Mouse (Mus musculus) heart, postnatal 4 days (tissue): Measurements from ENCODE around the gene Cdan1. TPM values are rescaled to one million over a fixed set of nuclear protein-coding genes. Genes with fewer than 3 reads are reported as not detected.

Experiments
- DNase-seq: peaks from one replicate; pipeline ENCODE4 v3.0.0; 2021
- total RNA-seq, 2 experiments: library from RNA; stranded (reverse); gene quantifications; 2 replicates each; pipeline ENCODE4 v1.2.3; 2021

Cdan1 gene
- total RNA-seq = 10 to 100 TPM; 30.1 to 32.9 TPM

DNA sequence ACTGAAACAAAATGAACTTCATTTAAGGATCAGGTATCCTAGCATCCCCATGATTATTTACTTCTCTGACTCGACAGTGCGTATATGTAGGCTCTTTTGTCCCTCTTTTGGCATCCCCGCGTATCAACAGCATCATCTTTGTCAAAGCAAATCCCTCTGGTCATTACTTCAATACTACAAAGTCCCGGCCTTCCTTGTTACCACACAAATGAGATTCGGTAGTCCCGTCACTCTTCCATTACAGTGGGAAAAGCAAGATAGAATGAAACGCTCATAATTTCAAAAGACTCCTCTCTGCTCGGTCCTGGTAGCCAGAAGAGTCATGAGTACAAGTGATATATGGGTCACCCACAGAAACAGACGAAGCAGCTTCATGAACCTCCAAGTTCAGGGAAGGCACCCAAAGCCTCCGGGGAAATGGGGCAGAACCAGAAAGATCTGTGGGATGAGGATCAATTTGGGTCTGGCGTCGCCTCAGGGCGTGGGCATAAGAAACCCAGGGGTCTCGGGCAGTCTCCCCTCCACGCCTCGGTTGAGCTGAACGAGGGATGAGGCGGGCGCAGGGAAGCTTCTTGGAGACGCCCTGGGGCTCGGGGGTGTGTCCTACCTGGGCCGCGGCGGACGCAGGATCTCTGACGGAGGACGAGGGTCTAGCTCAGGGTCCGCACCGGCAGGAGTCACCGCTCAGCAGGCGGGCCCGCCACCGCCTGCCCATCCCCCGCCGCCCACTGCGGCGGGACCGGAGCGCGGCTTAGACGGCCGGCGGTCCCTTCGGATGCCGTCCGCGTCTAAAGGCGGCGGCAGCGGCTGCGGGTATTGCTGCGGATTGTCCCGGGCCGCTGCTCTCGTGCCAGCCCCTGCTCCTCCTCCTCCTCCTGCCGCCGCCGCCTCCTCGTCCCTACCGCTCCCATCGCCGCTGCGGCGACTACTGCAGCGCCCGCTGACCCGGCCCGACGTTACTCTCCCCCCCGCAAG lies at the start of gene Cdan1:
Gene Cdan1 (minus strand): TSS at position 680 of the 975 bp plus-strand sequence.
- peak; percentile 53 for DNase-seq

- no peak for DNase-seq
These were observed 46.4 kb upstream of the Cdan1 start for GRCm38 (mm10) chr2:120896361-120896760.

DNA sequence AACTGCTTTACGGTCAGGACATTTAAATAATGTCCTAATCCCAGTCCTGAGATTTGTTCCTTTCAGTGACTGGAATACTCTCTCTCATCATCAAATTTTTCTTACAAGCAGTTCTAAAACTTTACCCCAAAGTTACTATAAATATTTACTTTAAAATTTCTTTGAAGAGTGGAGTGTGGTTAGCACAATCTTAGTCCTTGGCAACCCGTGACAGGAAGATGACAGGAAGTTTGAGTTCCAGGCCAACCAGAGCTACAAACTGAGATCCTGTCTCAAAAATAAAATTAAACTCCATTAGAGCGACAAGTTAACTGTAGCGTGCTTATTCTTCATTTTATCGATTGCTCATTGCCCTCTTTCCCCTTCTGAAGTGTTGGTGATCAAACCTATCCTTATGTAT lies 37.7 kb upstream of the Cdan1 start:
- no peak for DNase-seq

DNA sequence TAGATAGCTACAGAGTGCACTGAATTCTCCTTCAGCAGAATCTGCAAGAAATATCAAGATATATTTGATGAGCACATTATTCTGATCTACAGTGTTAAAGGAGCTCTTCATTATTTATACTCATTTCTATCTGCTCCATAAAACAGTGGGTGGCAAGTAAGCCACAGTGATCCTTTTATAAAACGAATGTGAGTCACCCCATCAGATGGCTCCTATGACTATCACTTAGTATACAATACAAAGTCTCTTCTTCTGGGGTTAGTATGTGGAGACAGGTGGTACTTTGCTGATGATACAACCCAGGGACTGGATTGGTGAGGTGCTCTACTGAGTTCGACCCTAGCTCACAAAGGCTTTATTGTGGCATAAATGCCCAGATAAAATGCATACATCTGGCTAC lies 23.3 kb upstream of the Cdan1 start:
- DNase-seq = no peak

DNA sequence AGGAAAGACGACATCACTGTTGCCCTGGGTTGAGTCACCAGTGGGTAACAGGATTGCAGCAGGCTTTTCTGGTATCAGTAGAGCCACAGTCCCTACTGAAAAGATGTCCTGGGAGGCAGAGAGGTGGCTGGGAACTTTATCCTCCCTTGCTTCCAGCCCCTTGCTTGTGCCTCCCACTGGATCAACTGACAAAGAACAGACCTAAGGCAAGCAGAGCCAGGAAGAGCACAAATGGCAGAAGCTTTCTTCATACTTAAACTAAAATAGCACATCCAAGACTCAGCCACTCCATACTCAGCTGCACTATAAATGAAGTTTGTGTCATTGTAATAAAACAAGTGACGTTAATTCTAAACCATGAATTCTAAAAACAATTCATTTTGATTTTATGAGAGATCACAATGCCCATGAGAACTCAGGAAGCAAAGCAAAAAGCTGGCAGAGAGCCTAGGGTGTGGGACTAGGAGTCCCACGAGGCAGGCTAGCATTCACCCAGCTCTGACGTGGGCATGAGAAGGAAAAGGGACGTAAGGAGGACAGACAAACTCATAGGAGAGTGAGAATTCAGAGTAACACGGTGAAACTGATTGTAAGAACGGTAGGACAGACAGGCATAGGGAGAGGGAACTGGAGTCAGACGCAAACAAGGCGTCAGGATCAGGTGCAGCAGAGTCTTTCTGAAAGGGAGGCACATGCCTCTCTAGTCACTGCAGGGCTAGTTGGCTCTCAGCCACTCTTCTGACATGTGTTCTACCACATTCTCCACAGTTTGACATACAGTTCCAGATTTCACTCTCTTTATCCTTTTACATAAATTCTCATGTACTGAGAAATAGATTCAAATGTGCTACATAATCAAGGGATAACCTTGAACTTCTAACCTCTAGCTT lies 21.8 kb upstream of the Cdan1 start:
- DNase-seq = peak; percentile 48

DNA sequence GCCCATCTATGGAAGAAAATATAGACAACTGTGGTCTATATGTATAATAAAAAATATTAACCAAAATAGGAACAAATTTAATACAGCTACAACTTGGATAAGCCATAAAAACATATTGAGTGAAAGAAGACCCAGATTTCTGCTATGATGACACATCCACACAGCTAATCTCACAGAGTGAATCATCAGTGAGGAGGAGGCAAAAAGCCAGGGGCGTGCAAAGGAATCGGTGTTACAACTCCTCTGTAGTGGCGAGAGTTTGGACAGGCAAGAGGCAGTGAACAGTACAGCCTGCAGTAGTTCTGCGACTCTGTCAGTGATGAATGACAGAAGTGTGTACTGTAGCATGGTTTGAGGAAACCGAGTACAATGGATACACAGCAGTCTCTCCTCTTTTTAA lies 17.4 kb upstream of the Cdan1 start:
- no peak for DNase-seq

GRCm38 (mm10) chr2:120866561-120866960 lies 16.6 kb upstream of the Cdan1 start:
- DNase-seq = peak; percentile 50

GRCm38 (mm10) chr2:120863389-120863788 lies 13.5 kb upstream of the Cdan1 start:
- no peak for DNase-seq

GRCm38 (mm10) chr2:120860699-120861098 lies 10.8 kb upstream of the Cdan1 start:
- no peak for DNase-seq

DNA sequence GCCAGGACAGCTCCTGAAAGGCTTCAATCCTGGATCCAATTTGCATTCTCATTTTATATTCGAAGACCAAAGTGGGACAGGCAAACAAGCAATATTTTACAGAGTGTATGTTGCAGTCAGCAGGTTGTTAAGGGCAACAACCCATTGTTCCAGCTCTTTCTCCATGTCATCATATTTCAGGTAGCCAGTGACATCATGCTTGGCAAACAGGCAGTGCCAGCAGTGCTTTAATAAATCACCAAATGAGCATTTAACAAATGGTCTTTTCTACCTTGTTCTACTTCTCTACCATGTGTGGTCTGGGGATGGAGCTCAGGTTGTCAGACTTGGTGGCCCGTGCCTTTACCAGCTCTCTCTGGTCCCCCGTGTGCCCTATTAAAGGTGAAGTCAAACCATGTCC lies 8.2 kb upstream of the Cdan1 start:
- no peak for DNase-seq

DNA sequence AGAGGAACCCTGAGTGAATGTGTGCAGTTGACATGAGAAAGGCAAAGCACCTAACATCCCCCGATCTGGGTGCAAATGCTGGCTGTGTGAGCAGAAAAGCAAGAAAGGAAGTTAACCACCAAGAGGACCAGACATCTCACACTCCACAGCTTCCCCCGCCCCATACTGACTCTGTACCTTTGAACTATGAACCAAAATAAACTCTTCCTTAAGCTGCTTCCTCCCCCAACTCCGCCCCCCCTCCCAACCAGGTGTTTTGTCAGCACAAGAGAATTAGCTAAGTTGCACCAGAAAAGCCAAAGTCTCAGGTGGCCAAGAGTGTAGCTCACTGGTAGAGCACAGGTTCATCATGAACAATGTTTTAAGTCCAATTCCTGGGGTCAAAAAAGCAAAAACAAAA lies 3.2 kb upstream of the Cdan1 start:
- no peak for DNase-seq

DNA sequence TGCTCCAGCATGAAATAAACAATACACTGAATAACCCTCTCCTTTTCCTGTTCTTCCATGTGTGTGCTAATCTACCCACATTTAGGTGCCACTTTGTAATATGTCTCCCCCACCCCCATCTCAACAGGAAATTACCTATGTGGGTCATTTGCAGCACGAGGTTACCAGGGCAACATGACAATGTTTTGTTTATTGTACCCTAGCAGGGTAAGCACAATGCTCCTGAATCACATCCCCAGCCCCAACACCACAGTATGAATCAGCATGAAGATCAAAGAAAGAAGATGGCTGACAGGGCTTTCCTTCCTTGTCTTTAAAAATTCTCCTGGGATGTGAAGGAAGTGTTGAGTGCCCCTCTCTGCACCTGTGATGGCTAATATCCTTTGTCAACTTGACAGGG lies 2.7 kb upstream of the Cdan1 start:
- no peak for DNase-seq

- peak; percentile 99 for DNase-seq
These were observed 625 bp upstream of the Cdan1 start, which contains the start of gene Ttbk2 for GRCm38 (mm10) chr2:120850424-120851082. TSS of gene Ttbk2 (minus strand) at chr2:120850604.

- DNase-seq = no peak
These were observed 4.6 kb downstream of the Cdan1 start for GRCm38 (mm10) chr2:120845280-120845679.

GRCm38 (mm10) chr2:120843990-120844389 lies 5.9 kb downstream of the Cdan1 start:
- DNase-seq = no peak

DNA sequence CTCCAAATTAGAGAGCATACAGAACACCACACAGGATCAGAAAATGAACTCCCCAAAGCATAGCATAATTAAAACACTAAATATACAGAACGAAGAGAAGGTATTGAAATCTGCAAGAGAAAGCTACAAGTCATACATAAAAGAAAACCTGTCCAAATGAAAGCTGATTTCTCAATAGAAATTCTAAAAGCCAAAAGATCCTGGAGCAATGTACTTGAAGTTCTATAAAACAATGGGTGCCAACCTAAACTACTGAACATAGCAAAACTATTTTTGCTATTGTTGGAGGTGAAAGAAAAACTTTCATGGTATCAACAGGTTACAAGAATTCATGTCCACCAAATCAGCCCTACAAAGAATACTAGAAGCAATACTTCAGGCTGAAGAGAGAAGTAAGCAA lies 8.7 kb downstream of the Cdan1 start:
- no peak for DNase-seq

GRCm38 (mm10) chr2:120835167-120835566 lies 14.8 kb downstream of the Cdan1 start:
- DNase-seq = no peak

DNA sequence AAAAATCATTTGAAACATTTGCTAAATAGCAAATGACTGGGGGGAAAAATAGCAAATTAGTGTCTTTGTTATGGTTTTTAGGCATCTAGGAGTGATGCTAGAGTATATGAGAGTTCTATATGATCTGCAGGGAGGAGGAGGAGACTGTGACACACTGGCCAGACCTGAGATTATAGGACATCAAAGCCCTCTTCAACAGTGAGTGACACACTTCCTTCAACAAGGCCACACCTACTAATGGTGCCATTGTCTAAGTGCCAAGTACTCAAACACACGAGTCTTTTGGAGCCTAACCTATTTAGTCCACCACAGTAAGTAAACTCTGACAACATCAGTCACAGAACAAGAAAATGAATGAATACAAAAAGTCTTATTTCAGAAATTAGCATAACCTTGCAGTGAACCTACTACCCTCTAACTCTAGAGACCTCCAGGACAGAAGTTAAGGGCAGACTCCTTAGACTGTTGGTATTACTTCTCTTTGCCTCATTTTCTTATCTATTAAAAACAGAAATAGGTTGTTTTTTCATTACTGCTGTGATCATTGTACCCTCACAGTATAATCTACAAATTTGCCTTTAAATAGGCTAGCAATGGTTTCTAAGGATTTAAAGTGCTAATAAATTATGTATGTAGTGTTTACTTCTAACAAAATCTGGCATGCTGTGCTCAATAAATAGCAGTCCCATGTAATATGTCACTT lies 22.8 kb downstream of the Cdan1 start:
- DNase-seq = no peak

- DNase-seq = no peak
These were observed 79.5 kb downstream of the Cdan1 start for GRCm38 (mm10) chr2:120770265-120770935.

- DNase-seq = no peak
These were observed 88.0 kb downstream of the Cdan1 start for GRCm38 (mm10) chr2:120761922-120762321.

- DNase-seq = no peak
These were observed 101.9 kb downstream of the Cdan1 start for GRCm38 (mm10) chr2:120748041-120748440.
